Mouse (Mus musculus) embryonic fibroblast, embryonic 13.5 days (primary cell): ENCODE results near the gene Bbs9.

Source experiments
- CTCF ChIP-seq: IDR thresholded peaks from 2 replicates; pipeline ENCODE4 v1.5.1; 2011; ENCODE audit warnings: mild to moderate bottlenecking, control low read depth, low read length, moderate library complexity, borderline replicate concordance; ENCODE audit not compliant: insufficient read depth
- POLR2A ChIP-seq: IDR thresholded peaks from 2 replicates; pipeline ENCODE4 v1.6.1; 2011; ENCODE audit warnings: low read depth, mild to moderate bottlenecking, control low read depth, low read length, moderate library complexity

GRCm38 (mm10) chr9:22515076-22515475 is 39.6 kb downstream of the Bbs9 start:
- TF ChIP-seq POLR2A: no peak
- no peak for TF ChIP-seq CTCF
